Mouse (Mus musculus): ENCODE measurements around the gene Zfp809. TPM values are rescaled to one million over a fixed set of nuclear protein-coding genes. Genes with fewer than 3 reads are reported as not detected.
"Not testable (repeated sequence)": the region's sequence is repeated elsewhere in the genome, so short reads cannot be mapped to it uniquely, and the experiment has no call there.

Zfp809 gene
- 10.6 and 10.8 TPM in 2 replicates for polyA plus RNA-seq (2016; fragmentation: Nextera tagmentation; extraction: Ambion mirVana)

DNA sequence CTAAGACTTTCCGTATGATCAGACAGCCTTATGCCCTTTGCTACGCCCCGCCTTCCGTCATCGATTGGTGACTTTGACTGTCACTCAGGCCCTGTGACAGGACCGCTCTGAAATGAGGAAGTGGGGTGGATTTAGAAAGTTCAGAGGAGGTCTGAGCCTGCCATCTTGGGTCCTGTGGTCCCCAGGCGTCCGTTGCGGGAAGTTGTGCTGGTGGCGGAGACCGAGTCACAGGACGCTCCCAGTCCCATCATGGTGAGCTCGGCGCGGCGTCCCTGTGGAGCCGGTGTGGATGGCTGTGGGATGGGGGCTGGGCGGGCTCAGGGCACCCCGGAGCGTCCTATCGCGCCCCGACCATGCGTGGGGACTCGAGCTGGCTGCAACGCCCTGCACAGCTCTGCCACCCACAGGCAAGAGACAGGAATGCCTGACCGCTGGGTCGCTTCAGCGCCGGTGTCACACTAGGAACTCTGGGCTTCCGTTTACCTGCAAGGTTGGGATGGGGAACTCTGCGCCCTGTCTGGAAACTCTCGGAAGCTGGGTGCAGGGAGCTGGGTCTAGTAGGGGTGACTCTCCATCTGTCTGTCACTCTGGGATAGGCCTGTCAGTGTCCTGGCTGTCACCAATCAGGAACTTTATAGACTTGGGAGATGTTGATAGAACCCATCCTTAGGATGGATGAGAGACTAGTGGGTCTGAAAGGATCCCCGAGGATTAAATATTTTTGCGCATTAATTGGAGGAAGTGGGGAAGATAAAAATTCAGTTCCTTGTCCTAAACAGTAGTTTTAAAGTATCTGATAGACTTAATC lies at the start of gene Zfp809:
Zfp809 (plus strand) TSS at position 134 of the 808 bp plus-strand sequence.
- H3K4me2 ChIP-seq (replicated peaks): peak within 1 kb of the TSS; percentile 68
- no peaks in the 10 kb centered on the region for H3K9me3 ChIP-seq
- no peaks in the 10 kb centered on the region for H3K36me3 ChIP-seq
- WGBS: 2% methylated on average over 35 of the region's 35 CpGs
- H3K4me3 ChIP-seq: peak within 1 kb of the TSS; percentile 68
- ATAC-seq (ENCODE audit: low FRiP score, low read depth): peak; percentile 98
- peak within 1 kb of the TSS; percentile 72; the same call in 1 of the 2 replicates for H3K27ac ChIP-seq
- no peaks in the 10 kb centered on the region for H3K27me3 ChIP-seq (replicated peaks)
- H3K9ac ChIP-seq: peak within 1 kb of the TSS; percentile 65
- H3K4me1 ChIP-seq: peaks cover 4% of the 10 kb centered on the region; the same call in 1 of the 2 replicates

DNA sequence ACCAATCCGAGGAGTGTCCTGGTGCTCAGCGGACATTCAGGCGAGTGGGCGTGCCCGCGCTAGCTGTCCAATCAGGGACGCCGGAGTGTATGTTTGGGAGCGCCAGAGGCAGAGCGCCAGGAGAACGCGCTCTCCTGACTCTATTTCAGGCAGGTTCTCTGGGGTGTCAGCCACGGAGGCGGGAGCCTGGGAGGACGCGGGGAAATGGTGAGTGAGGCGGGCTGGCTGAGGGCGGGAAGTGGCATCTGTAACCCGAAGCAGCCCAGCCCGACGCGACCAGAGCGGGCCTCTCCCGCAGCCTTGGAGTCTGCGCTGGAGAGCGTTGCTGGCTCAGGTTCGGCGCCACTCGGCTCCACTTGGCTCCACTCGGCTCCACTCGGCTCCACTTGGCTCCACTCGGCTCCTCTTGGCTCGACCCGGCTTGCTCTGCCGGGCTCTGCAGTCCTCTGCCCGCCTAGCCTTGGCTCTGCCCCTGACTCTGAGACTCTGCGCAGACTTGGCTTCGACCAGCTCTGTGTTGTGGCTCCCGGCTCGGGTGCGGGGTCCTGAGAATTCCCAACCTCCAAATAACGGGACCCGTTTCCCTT lies 37.4 kb upstream of the Zfp809 start, which contains the start of gene Zfp872:
Zfp872 (plus strand) TSS at position 66 of the 587 bp plus-strand sequence.
- Histone ChIP-seq H3K4me1 (peaks cover 2% of the 10 kb centered on the region; the same call in 1 of the 2 replicates), H3K27ac (no peak within 1 kb of the TSS), H3K9me3 (no peaks in the 10 kb centered on the region), H3K36me3 (no peaks in the 10 kb centered on the region), H3K9ac (peak within 1 kb of the TSS; percentile 47; the same call in 1 of the 2 replicates), H3K4me3 (peak within 1 kb of the TSS; percentile 41), H3K4me2 (replicated peaks) (peak within 1 kb of the TSS; percentile 80), H3K27me3 (replicated peaks) (0 out of 2 replicates have a peak, but pooled peaks cover 13% of the 10 kb centered on the region)
- ATAC-seq (ENCODE audit: low FRiP score, low read depth): peak; percentile 82
- WGBS: 11% methylated on average over 43 of the region's 43 CpGs

DNA sequence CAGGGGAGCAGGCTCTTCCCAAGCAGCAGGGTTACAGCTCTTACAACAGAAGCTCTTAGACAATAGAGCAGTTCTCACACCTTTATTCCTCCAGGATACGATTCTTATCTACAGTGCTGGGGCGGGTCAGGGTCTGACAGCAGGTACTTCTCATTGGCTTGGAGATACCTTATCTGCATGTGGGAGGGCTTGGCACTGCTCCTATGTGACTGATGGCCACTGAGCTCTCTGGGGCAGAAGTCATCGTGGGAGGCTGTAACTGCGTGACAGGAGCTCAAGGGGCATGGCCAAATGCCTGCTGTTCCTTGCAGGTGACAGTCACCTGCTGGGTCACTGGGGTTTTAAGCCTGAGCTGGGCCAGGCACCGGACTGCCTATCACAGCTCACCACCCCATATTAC lies 29.1 kb upstream of the Zfp809 start:
- no peaks in the 10 kb centered on the region; the same call in 1 of the 2 replicates for H3K36me3 ChIP-seq
- H3K27me3 ChIP-seq (replicated peaks): no peaks in the 10 kb centered on the region
- H3K4me3 ChIP-seq: no peak overlapping the region
- H3K9me3 ChIP-seq: peaks cover 19% of the 10 kb centered on the region
- WGBS: 55% methylated on average over 5 of the region's 5 CpGs
- H3K9ac ChIP-seq: no peak overlapping the region
- H3K27ac ChIP-seq: no peak overlapping the region
- ATAC-seq (ENCODE audit: low FRiP score, low read depth): no peak
- H3K4me2 ChIP-seq (replicated peaks): no peak overlapping the region
- no peaks in the 10 kb centered on the region for H3K4me1 ChIP-seq

DNA sequence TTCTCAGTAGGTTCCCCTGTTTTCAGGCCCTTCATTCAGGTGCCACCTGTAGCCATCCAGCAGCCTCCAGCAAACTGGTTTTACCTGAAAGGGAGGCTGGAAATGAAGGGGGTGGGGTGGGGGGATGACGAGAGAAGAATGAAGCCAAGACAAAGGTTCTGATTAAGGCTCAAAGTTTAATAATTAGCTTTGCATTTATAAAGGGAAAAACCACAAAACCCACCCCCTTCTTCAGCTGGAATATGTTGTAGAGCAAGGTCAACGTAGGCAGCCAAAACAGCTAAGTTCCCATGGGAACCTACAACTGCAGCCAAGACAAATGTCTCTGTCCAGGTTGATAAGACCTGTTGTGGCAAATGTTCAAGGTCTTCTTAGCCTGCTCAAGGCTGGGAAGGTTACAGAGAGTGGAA lies 11.7 kb upstream of the Zfp809 start:
- H3K4me3 ChIP-seq: no peak overlapping the region
- no peaks in the 10 kb centered on the region for H3K36me3 ChIP-seq
- H3K27ac ChIP-seq: no peak overlapping the region
- no peaks in the 10 kb centered on the region for H3K9me3 ChIP-seq
- no peaks in the 10 kb centered on the region for H3K27me3 ChIP-seq (replicated peaks)
- H3K9ac ChIP-seq: no peak overlapping the region
- H3K4me2 ChIP-seq (replicated peaks): no peak overlapping the region
- WGBS: 72% methylated on average over 2 of the region's 2 CpGs
- no peak for ATAC-seq (ENCODE audit: low FRiP score, low read depth)
- H3K4me1 ChIP-seq: no peaks in the 10 kb centered on the region

DNA sequence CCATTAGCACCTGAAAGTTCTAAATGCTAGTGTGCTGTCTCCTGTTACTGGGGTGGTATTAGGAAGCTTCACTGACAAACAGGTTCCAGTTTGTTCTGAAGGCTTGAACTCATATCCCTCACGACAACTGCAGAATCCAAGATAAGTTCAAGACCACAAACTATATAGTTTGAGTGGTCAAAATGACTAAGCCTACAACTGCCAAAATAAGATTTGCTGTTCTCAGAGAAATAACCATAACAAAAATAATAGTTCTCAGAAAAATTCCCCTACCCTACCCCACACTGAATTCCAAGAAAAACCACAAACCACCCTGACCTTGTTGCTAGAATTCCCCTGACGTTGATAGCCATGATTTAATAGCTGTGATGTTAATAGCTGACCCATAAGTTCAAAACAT lies 11.0 kb upstream of the Zfp809 start:
- ATAC-seq (ENCODE audit: low FRiP score, low read depth): no peak
- 92% methylated on average over 2 of the region's 2 CpGs for WGBS

DNA sequence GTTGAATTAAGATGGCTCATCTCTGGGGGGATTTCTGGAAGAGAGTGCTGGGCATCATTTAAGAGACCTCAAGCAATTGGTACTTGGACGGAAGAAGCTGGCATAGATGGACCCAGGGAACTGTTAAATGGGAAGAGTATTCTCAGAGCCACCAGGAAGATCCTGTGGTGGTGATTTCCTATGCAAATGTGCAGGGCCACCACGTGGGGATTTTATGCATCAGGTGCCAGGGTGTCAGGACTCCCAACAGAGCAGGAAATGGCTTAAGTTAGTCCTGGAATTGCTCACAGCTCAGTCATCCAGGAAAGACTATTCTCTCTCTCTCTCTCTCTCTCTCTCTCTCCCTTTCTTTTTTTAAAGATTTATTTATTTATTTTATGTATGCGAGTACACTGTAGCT lies 8.8 kb upstream of the Zfp809 start:
- no peaks in the 10 kb centered on the region for H3K27me3 ChIP-seq (replicated peaks)
- WGBS: 53% methylated on average over 3 of the region's 3 CpGs
- H3K36me3 ChIP-seq: no peaks in the 10 kb centered on the region
- no peak overlapping the region for H3K9ac ChIP-seq
- ATAC-seq (ENCODE audit: low FRiP score, low read depth): no peak
- no peak overlapping the region for H3K4me2 ChIP-seq (replicated peaks)
- no peak overlapping the region for H3K27ac ChIP-seq
- no peak overlapping the region for H3K4me3 ChIP-seq
- no peaks in the 10 kb centered on the region for H3K9me3 ChIP-seq
- H3K4me1 ChIP-seq: no peaks in the 10 kb centered on the region

More for the DNA sequence above, 11.0 kb upstream of the Zfp809 start:
- H3K27ac ChIP-seq: no peak overlapping the region
- H3K4me2 ChIP-seq (replicated peaks): no peak overlapping the region
- H3K36me3 ChIP-seq: no peaks in the 10 kb centered on the region
- no peak overlapping the region for H3K9ac ChIP-seq
- H3K9me3 ChIP-seq: no peaks in the 10 kb centered on the region
- H3K4me1 ChIP-seq: no peaks in the 10 kb centered on the region
- H3K4me3 ChIP-seq: no peak overlapping the region
- no peaks in the 10 kb centered on the region for H3K27me3 ChIP-seq (replicated peaks)

DNA sequence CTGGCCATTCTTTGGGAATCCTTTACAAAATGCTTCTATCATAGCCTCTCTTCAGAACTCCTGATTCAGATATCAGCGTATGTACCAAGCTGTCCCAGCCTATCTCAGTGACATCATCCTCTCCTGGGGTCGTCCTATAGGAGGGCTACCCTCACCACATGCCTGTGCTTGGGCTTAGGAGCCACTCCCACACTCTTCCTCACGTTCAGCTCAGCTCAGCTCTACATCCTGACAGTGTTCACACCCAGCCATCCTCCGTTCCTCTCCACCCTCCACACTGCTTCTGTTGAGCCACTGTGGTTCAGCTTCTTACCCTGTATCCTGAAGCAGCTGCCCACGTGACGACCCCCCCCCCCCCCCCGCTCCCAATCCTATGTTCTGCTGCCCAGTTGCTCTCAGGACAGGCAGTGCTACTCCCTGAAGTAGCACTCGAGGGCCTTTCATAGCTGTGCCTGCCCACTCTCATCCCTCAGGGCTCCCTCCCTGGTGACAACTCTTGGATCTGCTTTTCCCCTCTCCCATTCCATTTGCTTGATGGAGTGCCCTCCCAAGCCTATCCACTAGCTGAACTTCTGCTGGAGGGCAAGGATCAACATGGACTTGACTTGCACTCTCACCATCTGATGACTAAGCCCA lies 7.5 kb upstream of the Zfp809 start:
- H3K4me1 ChIP-seq: no peaks in the 10 kb centered on the region
- no peaks in the 10 kb centered on the region for H3K27me3 ChIP-seq (replicated peaks)
- no peak overlapping the region for H3K4me3 ChIP-seq
- WGBS: 59% methylated on average over 6 of the region's 8 CpGs
- no peak overlapping the region for H3K9ac ChIP-seq
- H3K36me3 ChIP-seq: no peaks in the 10 kb centered on the region
- H3K27ac ChIP-seq: no peak overlapping the region
- H3K9me3 ChIP-seq: no peaks in the 10 kb centered on the region
- no peak overlapping the region for H3K4me2 ChIP-seq (replicated peaks)
- no peak for ATAC-seq (ENCODE audit: low FRiP score, low read depth)

DNA sequence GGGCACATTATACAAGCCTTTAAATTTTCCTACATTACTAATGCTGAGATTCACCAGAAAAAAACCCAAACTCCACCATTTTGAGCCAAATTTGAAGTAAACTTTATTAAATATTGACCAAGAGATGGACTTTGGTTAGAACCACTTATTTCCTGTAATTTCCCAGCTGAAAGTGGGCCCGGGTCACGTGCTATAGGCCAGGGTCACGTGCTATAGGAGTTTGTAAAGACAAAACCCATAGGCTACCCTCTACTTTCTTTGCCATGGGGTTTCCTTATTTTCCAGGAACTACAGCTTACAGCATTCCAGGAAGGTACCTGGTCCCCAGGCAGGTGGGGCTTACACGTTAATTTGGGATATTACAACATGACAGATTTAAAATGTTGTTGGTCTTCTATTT lies 1.4 kb upstream of the Zfp809 start:
- peaks cover 4% of the 10 kb centered on the region; the same call in 1 of the 2 replicates for H3K4me1 ChIP-seq
- no peaks in the 10 kb centered on the region for H3K27me3 ChIP-seq (replicated peaks)
- no peak overlapping the region for H3K4me2 ChIP-seq (replicated peaks)
- no peak overlapping the region for H3K9ac ChIP-seq
- H3K4me3 ChIP-seq: no peak overlapping the region
- 94% methylated on average over 4 of the region's 4 CpGs for WGBS
- H3K36me3 ChIP-seq: no peaks in the 10 kb centered on the region
- ATAC-seq (ENCODE audit: low FRiP score, low read depth): no peak
- H3K9me3 ChIP-seq: no peaks in the 10 kb centered on the region
- no peak overlapping the region for H3K27ac ChIP-seq

DNA sequence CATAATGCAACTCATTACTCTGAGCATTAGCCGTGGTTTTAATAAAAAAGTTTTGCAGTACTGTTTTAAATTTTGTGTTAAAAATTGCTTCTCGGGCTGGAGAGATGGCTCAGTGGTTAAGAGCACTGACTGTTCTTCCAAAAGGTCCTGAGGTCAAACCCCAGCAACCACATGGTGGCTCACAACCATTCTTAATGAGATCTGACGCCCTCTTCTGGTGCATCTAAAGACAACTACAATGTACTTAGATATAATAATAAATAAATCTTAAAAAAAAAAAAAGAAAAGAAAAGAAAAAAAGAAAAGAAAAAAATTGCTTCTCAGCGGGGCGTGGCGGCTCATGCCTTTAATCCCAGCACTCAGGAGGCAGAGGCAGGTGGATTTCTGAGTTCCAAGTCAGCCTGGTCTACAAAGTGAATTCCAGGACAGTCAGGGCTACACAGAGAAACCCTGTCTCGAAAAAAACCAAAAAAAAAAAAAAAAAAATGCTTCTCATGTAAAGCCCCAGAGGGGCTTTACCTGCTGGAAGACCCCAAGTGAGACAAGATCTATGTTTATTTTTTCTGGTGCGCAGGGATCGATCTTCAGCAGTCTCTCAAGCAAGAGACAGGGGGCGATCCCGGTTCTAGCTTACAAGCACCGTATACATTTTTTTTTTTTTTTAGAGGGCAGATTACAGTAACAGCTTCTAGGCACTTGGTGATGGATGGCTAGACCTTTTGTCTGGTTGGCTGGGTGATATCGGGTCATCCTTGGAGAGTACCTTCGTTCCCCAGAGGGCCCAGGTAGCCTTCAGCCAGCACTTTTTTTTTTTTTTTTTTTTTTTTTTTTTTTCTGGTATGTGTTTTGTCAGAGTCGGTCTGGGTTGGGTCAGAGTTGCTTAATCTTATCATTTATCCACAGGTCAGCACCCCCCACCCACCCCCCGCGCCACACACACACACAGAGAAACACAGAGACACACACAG lies 694 bp upstream of the Zfp809 start:
- WGBS: 25% methylated on average over 17 of the region's 17 CpGs
- ATAC-seq (ENCODE audit: low FRiP score, low read depth): peak; percentile 52

DNA sequence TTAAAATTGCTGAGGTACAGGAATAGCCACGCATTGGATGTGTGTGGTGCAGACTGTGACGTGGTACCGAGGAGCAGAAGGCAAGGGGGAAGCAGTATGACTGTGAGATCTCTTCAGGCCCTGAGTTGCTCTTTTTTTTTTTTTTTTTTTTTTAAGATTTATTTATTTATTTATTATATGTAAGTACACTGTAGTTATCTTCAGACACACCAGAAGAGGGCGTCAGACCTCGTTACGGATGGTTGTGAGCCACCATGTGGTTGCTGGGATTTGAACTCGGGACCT lies 817 bp downstream of the Zfp809 start:
- H3K27ac ChIP-seq; H3K4me3 ChIP-seq; H3K9me3 ChIP-seq; ATAC-seq (ENCODE audit: low FRiP score, low read depth); H3K9ac ChIP-seq; H3K4me1 ChIP-seq; H3K27me3 ChIP-seq (replicated peaks); H3K36me3 ChIP-seq: not testable (repeated sequence)
- 67% methylated on average over 7 of the region's 7 CpGs for WGBS
- H3K4me2 ChIP-seq (replicated peaks): peak overlapping the region; percentile 68

More for the DNA sequence above, 694 bp upstream of the Zfp809 start:
- Histone ChIP-seq H3K27me3 (replicated peaks) (no peaks in the 10 kb centered on the region), H3K4me1 (peaks cover 4% of the 10 kb centered on the region; the same call in 1 of the 2 replicates), H3K4me3 (peak overlapping the region; percentile 68), H3K9ac (no peak overlapping the region), H3K27ac (no peak overlapping the region), H3K36me3 (no peaks in the 10 kb centered on the region), H3K9me3 (no peaks in the 10 kb centered on the region), H3K4me2 (replicated peaks) (peak overlapping the region; percentile 68)

DNA sequence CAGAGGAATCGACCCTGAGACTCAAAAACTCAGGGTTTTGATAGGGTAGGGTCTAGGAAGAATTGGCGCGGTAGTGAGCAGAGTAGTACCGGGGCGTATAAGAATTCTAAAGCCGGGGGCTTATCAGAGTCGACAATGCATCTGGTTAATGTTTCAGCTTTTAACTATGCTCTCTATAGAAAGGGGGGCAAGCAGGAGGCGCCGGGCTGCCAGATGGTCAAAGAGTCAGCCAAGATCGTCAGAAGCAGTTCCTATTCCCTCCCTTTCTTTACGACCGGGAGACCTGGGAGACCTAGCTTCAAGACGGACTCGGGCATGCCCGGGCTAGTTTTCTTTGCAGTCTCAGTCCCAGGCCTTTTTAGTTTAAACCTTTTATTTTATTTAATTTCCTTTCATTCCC lies 1.3 kb downstream of the Zfp809 start:
- H3K4me3 ChIP-seq: no peak overlapping the region
- peaks cover 4% of the 10 kb centered on the region; the same call in 1 of the 2 replicates for H3K4me1 ChIP-seq
- H3K4me2 ChIP-seq (replicated peaks): no peak overlapping the region
- H3K27me3 ChIP-seq (replicated peaks): no peaks in the 10 kb centered on the region
- no peak overlapping the region for H3K9ac ChIP-seq
- WGBS: 84% methylated on average over 15 of the region's 15 CpGs
- no peak overlapping the region for H3K27ac ChIP-seq
- H3K9me3 ChIP-seq: no peaks in the 10 kb centered on the region
- ATAC-seq (ENCODE audit: low FRiP score, low read depth): no peak
- no peaks in the 10 kb centered on the region for H3K36me3 ChIP-seq

Data from neural tube, embryonic 12.5 days (tissue).